Mouse (Mus musculus) stomach, postnatal 0 days (tissue): ENCODE measurements at regions not wholly inside any gene's neighbourhood (a gene's known extent, or its start where the extent isn't known, plus 50 kb on each side); places are given as distances from the start of the nearest gene placed in this dataset.
"Not testable (repeated sequence)": the region's sequence is repeated elsewhere in the genome, so short reads cannot be mapped to it uniquely, and the experiment has no call there.

Experiments
- ATAC-seq: fragments of 200-750 bp; cut with Nextera tagmentation; 2 replicates; pipeline ENCODE4 v1.8.0; 2017; ENCODE audit not compliant: low FRiP score, low TSS enrichment
- DNase-seq: peaks from one replicate; pipeline ENCODE4 v3.0.0-alpha.2; 2016; ENCODE audit warnings: low spot score
- H3K27ac ChIP-seq: fragments of 300-500 bp; sonication (generic); replicated peaks from 2 replicates; pipeline ENCODE4 v1.5.1; 2014; ENCODE audit warnings: mild to moderate bottlenecking, control low read depth
- H3K27me3 ChIP-seq: fragments of 300-500 bp; sonication (generic); 2 replicates; pipeline ENCODE4 v1.6.1; 2014; ENCODE audit warnings: low read length; ENCODE audit not compliant: control insufficient read depth, insufficient read depth
- H3K36me3 ChIP-seq: fragments of 300-500 bp; sonication (generic); 2 replicates; pipeline ENCODE4 v1.6.1; 2014; ENCODE audit warnings: low read length, mixed read lengths; ENCODE audit not compliant: control insufficient read depth, insufficient read depth
- H3K4me1 ChIP-seq: fragments of 300-500 bp; sonication (generic); replicated peaks from 2 replicates; pipeline ENCODE4 v1.6.1; 2014; ENCODE audit warnings: antibody characterized with exemption; ENCODE audit not compliant: control insufficient read depth, insufficient read depth
- H3K4me2 ChIP-seq: fragments of 300-500 bp; sonication (generic); replicated peaks from 2 replicates; pipeline ENCODE4 v1.6.1; 2014; ENCODE audit warnings: low read depth, mild to moderate bottlenecking, control low read depth, moderate library complexity
- H3K4me3 ChIP-seq: fragments of 300-500 bp; sonication (generic); 2 replicates; pipeline ENCODE4 v1.5.1; 2014; ENCODE audit warnings: low read depth, low read length, control low read depth
- H3K9ac ChIP-seq: fragments of 300-500 bp; sonication (generic); 2 replicates; pipeline ENCODE4 v1.6.1; 2014; ENCODE audit warnings: mild to moderate bottlenecking, low read length, control low read depth, mixed read lengths
- H3K9me3 ChIP-seq: fragments of 300-500 bp; sonication (generic); 2 replicates; pipeline ENCODE4 v1.6.1; 2016; ENCODE audit warnings: low read length; ENCODE audit not compliant: control insufficient read depth
- CTCF ChIP-seq: IDR thresholded peaks from 2 replicates; pipeline ENCODE4 v1.5.1; 2016; ENCODE audit warnings: antibody characterized with exemption, low read depth, mild to moderate bottlenecking, moderate library complexity
- EP300 ChIP-seq: optimal IDR thresholded peaks from 2 replicates; pipeline ENCODE3; 2016; ENCODE audit warnings: antibody characterized with exemption
- WGBS: fragments of 180-500 bp; shearing (Covaris S2); extraction: QIAGEN DNeasy Blood & Tissue Kit; methylation state at CpG from one replicate; pipeline ENCODE4 v1.1.7; 2014; 5-methylcytosine and 5-hydroxymethylcytosine counted together

DNA sequence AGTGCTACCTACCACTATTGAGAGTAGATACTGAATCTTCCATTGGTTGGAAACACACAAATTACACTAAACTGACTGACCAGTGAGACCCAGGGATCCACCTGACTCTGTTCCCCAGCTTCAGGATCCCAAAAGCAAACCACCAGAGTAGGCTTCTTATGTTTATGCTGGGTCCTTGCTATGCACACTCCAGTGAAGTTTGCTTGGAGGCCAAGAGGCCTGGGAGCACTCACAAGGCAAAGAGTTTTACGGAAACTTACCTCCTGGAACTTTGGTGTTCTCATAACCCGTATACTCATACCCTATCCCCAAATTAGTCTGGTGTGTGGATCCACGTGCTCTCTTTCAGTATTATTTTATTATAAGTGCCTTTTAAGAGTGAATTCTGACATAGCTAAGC, 1062.1 kb upstream of the 1700008P02Rik start:
- Histone ChIP-seq H3K4me1 (no peaks in the 10 kb centered on the region), H3K4me3 (no peak overlapping the region), H3K27me3 (no peaks in the 10 kb centered on the region), H3K27ac (no peak overlapping the region), H3K9me3 (no peaks in the 10 kb centered on the region), H3K36me3 (no peaks in the 10 kb centered on the region), H3K9ac (no peak overlapping the region), H3K4me2 (no peak overlapping the region)
- no peak for TF ChIP-seq CTCF
- no peak for TF ChIP-seq EP300
- ATAC-seq (no peak), DNase-seq (no peak)
- WGBS = 77% methylated on average over 3 of the region's 3 CpGs

DNA sequence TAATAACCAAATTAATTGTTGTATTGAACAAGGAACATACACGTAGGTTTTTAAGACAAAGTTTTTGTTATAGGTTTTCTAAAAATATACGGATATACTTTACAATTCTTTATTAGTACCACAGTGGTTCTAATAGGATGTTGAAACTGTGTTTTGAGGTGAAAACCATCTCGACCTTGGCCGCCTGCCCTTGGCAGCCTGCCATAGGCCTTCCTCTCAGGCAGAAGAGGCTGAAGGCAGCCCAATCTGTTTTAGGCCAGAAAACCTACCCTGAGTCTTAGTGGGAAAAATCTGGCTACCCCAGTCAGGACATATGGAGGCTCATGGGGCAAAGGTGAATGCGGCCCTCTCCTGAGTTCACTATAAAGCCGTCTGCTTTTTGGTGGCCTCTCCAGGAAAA, 1049.7 kb upstream of the 1700008P02Rik start:
- Histone ChIP-seq H3K4me2 (no peak overlapping the region), H3K27me3 (no peaks in the 10 kb centered on the region), H3K9ac (no peak overlapping the region), H3K27ac (no peak overlapping the region), H3K9me3 (no peaks in the 10 kb centered on the region), H3K4me1 (no peaks in the 10 kb centered on the region), H3K4me3 (no peak overlapping the region), H3K36me3 (no peaks in the 10 kb centered on the region)
- no peak for ATAC-seq
- TF ChIP-seq EP300 (no peak), CTCF (no peak)
- WGBS = 90% methylated on average over 6 of the region's 6 CpGs
- no peak for DNase-seq

DNA sequence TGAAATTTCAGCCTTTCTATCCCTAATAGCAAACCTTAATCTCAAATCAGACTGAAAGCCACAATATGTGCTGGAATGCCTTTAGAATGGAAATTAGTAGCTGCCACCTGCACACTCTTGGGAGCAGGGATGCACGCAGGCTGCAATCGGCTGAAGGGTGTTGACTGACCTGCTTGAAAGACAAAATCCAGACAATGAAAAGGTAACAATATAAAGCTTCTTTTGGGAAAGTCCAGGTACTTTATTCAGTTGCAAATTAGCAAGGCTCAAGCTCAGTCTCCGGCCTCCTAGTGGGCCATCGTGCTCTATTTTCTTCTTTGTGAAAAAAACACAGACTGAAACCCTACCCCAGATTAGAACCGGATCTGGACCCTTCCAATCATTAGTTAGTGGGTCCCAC, 1047.6 kb upstream of the 1700008P02Rik start:
- H3K4me2 ChIP-seq, ATAC-seq, DNase-seq, H3K4me3 ChIP-seq, H3K4me1 ChIP-seq, H3K9me3 ChIP-seq, H3K27me3 ChIP-seq, H3K9ac ChIP-seq, H3K27ac ChIP-seq, H3K36me3 ChIP-seq: not testable (repeated sequence)
- WGBS = 86% methylated on average over 5 of the region's 5 CpGs

DNA sequence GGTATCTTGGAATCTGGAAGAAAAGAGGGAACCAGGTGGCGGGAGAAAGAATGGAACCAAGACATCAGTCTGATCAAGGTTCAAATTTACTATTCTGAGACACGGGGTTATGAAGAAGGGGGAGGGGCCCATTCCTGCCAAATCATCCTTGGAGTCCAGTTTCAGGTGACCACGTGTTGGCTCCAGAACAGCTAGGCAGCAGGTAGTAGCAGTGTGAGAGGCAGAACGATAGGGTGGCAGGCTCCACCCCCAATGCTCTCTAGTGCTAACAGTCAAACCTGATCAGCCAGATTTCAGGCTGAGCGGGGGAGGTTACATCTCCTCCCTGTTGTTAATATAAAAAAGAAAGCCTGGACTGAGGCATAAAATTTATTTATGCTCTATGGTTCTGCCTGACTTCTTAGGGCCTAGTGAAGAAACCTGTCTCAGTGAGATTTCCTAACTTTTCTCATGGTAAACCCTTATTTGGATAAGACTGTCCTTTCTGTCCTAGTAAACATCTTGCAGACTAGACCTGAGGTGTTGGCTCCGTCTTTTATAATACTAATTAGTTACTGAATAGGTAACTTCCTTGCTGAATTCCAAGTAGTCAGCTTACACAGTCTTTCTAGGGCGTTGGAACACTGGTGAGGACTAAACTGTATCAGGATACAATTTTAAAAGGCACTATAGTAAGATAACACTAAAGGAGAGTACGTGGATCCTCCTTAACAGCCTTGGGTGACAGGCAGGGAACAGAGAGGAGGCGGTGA, 1046.3 kb upstream of the 1700008P02Rik start:
- H3K9me3 ChIP-seq, ATAC-seq, H3K36me3 ChIP-seq, H3K9ac ChIP-seq, H3K4me2 ChIP-seq, H3K4me3 ChIP-seq, H3K4me1 ChIP-seq, H3K27me3 ChIP-seq, H3K27ac ChIP-seq: not testable (repeated sequence)
- peak; percentile 33 for DNase-seq
- 52% methylated on average over 9 of the region's 9 CpGs for WGBS
